Mouse (Mus musculus): Measurements from ENCODE around the gene Usp3.

GRCm38 (mm10) chr9:66585191-66585590 lies 7.8 kb downstream of the Usp3 start:
- TF ChIP-seq POLR2A (IDR thresholded peaks at IDR 0.05; ENCODE audit: low read depth, low read length) (no peak), E2F4 (IDR thresholded peaks at IDR 0.05; ENCODE audit: insufficient replicate concordance, low read depth, low read length) (no peak), CTCF (conservative IDR thresholded peaks at IDR 0.05 in 1 of 2, IDR thresholded peaks at IDR 0.05 in 1 of 2; ENCODE audit: low read depth in 2 of 2, low read length in 2 of 2) (no peak), EP300 (IDR thresholded peaks at IDR 0.05; ENCODE audit: low read length) (peak; percentile 43; the same call in 1 of the 2 replicates), ZKSCAN1 (IDR thresholded peaks at IDR 0.05; ENCODE audit: borderline replicate concordance, low read depth, low read length) (no peak), PAX5 (IDR thresholded peaks at IDR 0.05; ENCODE audit: low read length) (no peak), USF2 (conservative IDR thresholded peaks at IDR 0.05; ENCODE audit: low read depth, low read length) (no peak), CHD2 (IDR thresholded peaks at IDR 0.05; ENCODE audit: low read length) (no peak; the same call in 1 of the 2 replicates), SIN3A (IDR thresholded peaks at IDR 0.05; ENCODE audit: low read length) (no peak), MXI1 (IDR thresholded peaks at IDR 0.05; ENCODE audit: low read depth, low read length) (no peak), SMC3 (IDR thresholded peaks at IDR 0.05; ENCODE audit: low read depth, low read length) (no peak)

Measured in CH12.LX (cell line).